Mouse (Mus musculus): ENCODE results near the gene Canx. TPM values are rescaled to one million over a fixed set of nuclear protein-coding genes. Genes with fewer than 3 reads are reported as not detected.

Gene Canx
- polyA plus RNA-seq, 1 experiment, result 193 TPM

- 91% methylated on average over 2 of the region's 2 CpGs for WGBS
- TF ChIP-seq CTCF (IDR thresholded peaks at IDR 0.05; ENCODE audit: insufficient read depth, low read depth, low read length) (no peak), POLR2A (IDR thresholded peaks at IDR 0.05; ENCODE audit: insufficient read depth, low read depth, low read length) (no peak)
Observed at GRCm38 (mm10) chr11:50275077-50275476, 50.4 kb downstream of the Canx start.

GRCm38 (mm10) chr11:50272819-50273218 lies 52.7 kb downstream of the Canx start:
- Histone ChIP-seq H3K27ac (ENCODE audit: insufficient read depth, low read depth, low read length) (no peak overlapping the region), H3K4me3 (ENCODE audit: insufficient read depth, low read depth, low read length) (no peak overlapping the region), H3K4me1 (ENCODE audit: control insufficient read depth, insufficient read depth, low read length) (peaks cover 18% of the 10 kb centered on the region)
- 44% methylated on average over 2 of the region's 2 CpGs for WGBS
- no peak for TF ChIP-seq POLR2A (IDR thresholded peaks at IDR 0.05; ENCODE audit: insufficient read depth, low read depth, low read length)
- TF ChIP-seq CTCF (IDR thresholded peaks at IDR 0.05; ENCODE audit: insufficient read depth, low read depth, low read length), result no peak

More at GRCm38 (mm10) chr11:50275077-50275476, 50.4 kb downstream of the Canx start:
- H3K4me3 ChIP-seq (ENCODE audit: insufficient read depth, low read depth, low read length), result no peak overlapping the region
- 0 out of 2 replicates have a peak overlapping the region, but pooled peaks have one; percentile 12 for H3K27ac ChIP-seq (ENCODE audit: insufficient read depth, low read depth, low read length)
- peaks cover 18% of the 10 kb centered on the region for H3K4me1 ChIP-seq (ENCODE audit: control insufficient read depth, insufficient read depth, low read length)

- Histone ChIP-seq H3K4me1 (ENCODE audit: control insufficient read depth, insufficient read depth, low read length) (peaks cover 14% of the 10 kb centered on the region), H3K27ac (ENCODE audit: insufficient read depth, low read depth, low read length) (no peak overlapping the region), H3K4me3 (ENCODE audit: insufficient read depth, low read depth, low read length) (no peak overlapping the region)
- no peak for TF ChIP-seq CTCF (IDR thresholded peaks at IDR 0.05; ENCODE audit: insufficient read depth, low read depth, low read length)
- no peak for TF ChIP-seq POLR2A (IDR thresholded peaks at IDR 0.05; ENCODE audit: insufficient read depth, low read depth, low read length)
- 96% methylated on average over 1 of the region's 1 CpGs for WGBS
Observed at GRCm38 (mm10) chr11:50269885-50270284, 55.6 kb downstream of the Canx start.

- 61% methylated on average over 2 of the region's 2 CpGs for WGBS
- no peak for TF ChIP-seq CTCF (IDR thresholded peaks at IDR 0.05; ENCODE audit: insufficient read depth, low read depth, low read length)
- no peak for TF ChIP-seq POLR2A (IDR thresholded peaks at IDR 0.05; ENCODE audit: insufficient read depth, low read depth, low read length)
- Histone ChIP-seq H3K27ac (ENCODE audit: insufficient read depth, low read depth, low read length) (no peak overlapping the region), H3K4me1 (ENCODE audit: control insufficient read depth, insufficient read depth, low read length) (peaks cover 13% of the 10 kb centered on the region), H3K4me3 (ENCODE audit: insufficient read depth, low read depth, low read length) (no peak overlapping the region)
Observed at GRCm38 (mm10) chr11:50269163-50269562, 56.3 kb downstream of the Canx start.

- Histone ChIP-seq H3K4me1 (ENCODE audit: control insufficient read depth, insufficient read depth, low read length) (peaks cover 8% of the 10 kb centered on the region), H3K4me3 (ENCODE audit: insufficient read depth, low read depth, low read length) (no peak overlapping the region), H3K27ac (ENCODE audit: insufficient read depth, low read depth, low read length) (no peak overlapping the region)
- TF ChIP-seq CTCF (IDR thresholded peaks at IDR 0.05; ENCODE audit: insufficient read depth, low read depth, low read length) (no peak), POLR2A (IDR thresholded peaks at IDR 0.05; ENCODE audit: insufficient read depth, low read depth, low read length) (no peak)
- 94% methylated on average over 3 of the region's 3 CpGs for WGBS
Observed at GRCm38 (mm10) chr11:50266997-50267396, 58.5 kb downstream of the Canx start.

GRCm38 (mm10) chr11:50265931-50266330 lies 59.5 kb downstream of the Canx start:
- TF ChIP-seq CTCF (IDR thresholded peaks at IDR 0.05; ENCODE audit: insufficient read depth, low read depth, low read length), result no peak
- TF ChIP-seq POLR2A (IDR thresholded peaks at IDR 0.05; ENCODE audit: insufficient read depth, low read depth, low read length), result no peak
- 88% methylated on average over 8 of the region's 8 CpGs for WGBS
- Histone ChIP-seq H3K27ac (ENCODE audit: insufficient read depth, low read depth, low read length) (no peak overlapping the region), H3K4me1 (ENCODE audit: control insufficient read depth, insufficient read depth, low read length) (no peaks in the 10 kb centered on the region; the same call in 1 of the 2 replicates), H3K4me3 (ENCODE audit: insufficient read depth, low read depth, low read length) (no peak overlapping the region)

- TF ChIP-seq CTCF (IDR thresholded peaks at IDR 0.05; ENCODE audit: insufficient read depth, low read depth, low read length) (no peak), POLR2A (IDR thresholded peaks at IDR 0.05; ENCODE audit: insufficient read depth, low read depth, low read length) (no peak)
- Histone ChIP-seq H3K4me1 (ENCODE audit: control insufficient read depth, insufficient read depth, low read length) (no peaks in the 10 kb centered on the region; the same call in 1 of the 2 replicates), H3K4me3 (ENCODE audit: insufficient read depth, low read depth, low read length) (no peak overlapping the region), H3K27ac (ENCODE audit: insufficient read depth, low read depth, low read length) (no peak overlapping the region)
- 88% methylated on average over 3 of the region's 3 CpGs for WGBS
Observed at GRCm38 (mm10) chr11:50263198-50263597, 62.3 kb downstream of the Canx start.

- no peaks in the 10 kb centered on the region; the same call in 1 of the 2 replicates for H3K4me1 ChIP-seq (ENCODE audit: control insufficient read depth, insufficient read depth, low read length)
- H3K27ac ChIP-seq (ENCODE audit: insufficient read depth, low read depth, low read length), result no peak overlapping the region
- WGBS, result 74% methylated on average over 4 of the region's 4 CpGs
- no peak overlapping the region for H3K4me3 ChIP-seq (ENCODE audit: insufficient read depth, low read depth, low read length)
- TF ChIP-seq POLR2A (IDR thresholded peaks at IDR 0.05; ENCODE audit: insufficient read depth, low read depth, low read length) (no peak), CTCF (IDR thresholded peaks at IDR 0.05; ENCODE audit: insufficient read depth, low read depth, low read length) (no peak)
Observed at GRCm38 (mm10) chr11:50262020-50262419, 63.5 kb downstream of the Canx start.

- peaks cover 24% of the 10 kb centered on the region for H3K4me1 ChIP-seq (ENCODE audit: control insufficient read depth, insufficient read depth, low read length)
- H3K27ac ChIP-seq (ENCODE audit: insufficient read depth, low read depth, low read length), result no peak overlapping the region
- no peak overlapping the region for H3K4me3 ChIP-seq (ENCODE audit: insufficient read depth, low read depth, low read length)
- 85% methylated on average over 7 of the region's 7 CpGs for WGBS
- no peak for TF ChIP-seq POLR2A (IDR thresholded peaks at IDR 0.05; ENCODE audit: insufficient read depth, low read depth, low read length)
- no peak for TF ChIP-seq CTCF (IDR thresholded peaks at IDR 0.05; ENCODE audit: insufficient read depth, low read depth, low read length)
Observed at GRCm38 (mm10) chr11:50258310-50258709, 67.2 kb downstream of the Canx start.

- Histone ChIP-seq H3K4me3 (ENCODE audit: insufficient read depth, low read depth, low read length) (no peak overlapping the region), H3K27ac (ENCODE audit: insufficient read depth, low read depth, low read length) (no peak overlapping the region), H3K4me1 (ENCODE audit: control insufficient read depth, insufficient read depth, low read length) (peaks cover 27% of the 10 kb centered on the region)
- TF ChIP-seq CTCF (IDR thresholded peaks at IDR 0.05; ENCODE audit: insufficient read depth, low read depth, low read length) (no peak), POLR2A (IDR thresholded peaks at IDR 0.05; ENCODE audit: insufficient read depth, low read depth, low read length) (no peak)
- WGBS, result 59% methylated on average over 7 of the region's 7 CpGs
Observed at GRCm38 (mm10) chr11:50256615-50257014, 68.9 kb downstream of the Canx start.
